Mouse (Mus musculus) adrenal gland, postnatal 25 days (tissue): ENCODE measurements at regions not wholly inside any gene's neighbourhood (a gene's known extent, or its start where the extent isn't known, plus 50 kb on each side); places are given as distances from the start of the nearest gene placed in this dataset.
A peak's percentile ranks its signal among the peaks of the same experiment; 100 is the strongest.

Experiments used
- DNase-seq: peaks from one replicate; pipeline ENCODE4 v3.0.0; 2021; ENCODE audit warnings: mixed read lengths

- DNase-seq = no peak
Measured at GRCm38 (mm10) chrX:60833456-60833855, 59.8 kb downstream of the Sox3 start.

GRCm38 (mm10) chrX:60831330-60832027 is 61.8 kb downstream of the Sox3 start:
- no peak for DNase-seq

- DNase-seq = peak; percentile 48
Measured at GRCm38 (mm10) chrX:60825181-60826080, 67.8 kb downstream of the Sox3 start.

- no peak for DNase-seq
Measured at GRCm38 (mm10) chrX:60798567-60798966, 94.7 kb downstream of the Sox3 start.

GRCm38 (mm10) chrX:60780766-60781165 is 112.5 kb downstream of the Sox3 start:
- no peak for DNase-seq

GRCm38 (mm10) chrX:60780161-60780560 is 113.1 kb downstream of the Sox3 start:
- peak; percentile 2 for DNase-seq

GRCm38 (mm10) chrX:60773645-60774044 is 119.6 kb downstream of the Sox3 start:
- no peak for DNase-seq

GRCm38 (mm10) chrX:60772439-60772838 is 120.8 kb downstream of the Sox3 start:
- DNase-seq = no peak

- DNase-seq = no peak
Measured at GRCm38 (mm10) chrX:60750456-60750855, 142.8 kb downstream of the Sox3 start.

- no peak for DNase-seq
Measured at GRCm38 (mm10) chrX:60743971-60744370, 149.3 kb downstream of the Sox3 start.

GRCm38 (mm10) chrX:60743020-60743707 is 150.1 kb downstream of the Sox3 start:
- DNase-seq = no peak

GRCm38 (mm10) chrX:60719428-60720151 is 127.1 kb upstream of the Atp11c start:
- no peak for DNase-seq

GRCm38 (mm10) chrX:60718794-60719193 is 126.3 kb upstream of the Atp11c start:
- no peak for DNase-seq

GRCm38 (mm10) chrX:60718156-60718769 is 125.8 kb upstream of the Atp11c start:
- no peak for DNase-seq

- DNase-seq = no peak
Measured at GRCm38 (mm10) chrX:60681036-60681706, 88.7 kb upstream of the Atp11c start.

- no peak for DNase-seq
Measured at GRCm38 (mm10) chrX:60644726-60645318, 52.3 kb upstream of the Atp11c start.
